Mouse (Mus musculus) lung, postnatal 14 days (tissue): ENCODE measurements at regions not wholly inside any gene's neighbourhood (a gene's known extent, or its start where the extent isn't known, plus 50 kb on each side); places are given as distances from the start of the nearest gene placed in this dataset.

Experiments used
- DNase-seq: peaks from one replicate; pipeline ENCODE4 v3.0.0; 2021

DNA sequence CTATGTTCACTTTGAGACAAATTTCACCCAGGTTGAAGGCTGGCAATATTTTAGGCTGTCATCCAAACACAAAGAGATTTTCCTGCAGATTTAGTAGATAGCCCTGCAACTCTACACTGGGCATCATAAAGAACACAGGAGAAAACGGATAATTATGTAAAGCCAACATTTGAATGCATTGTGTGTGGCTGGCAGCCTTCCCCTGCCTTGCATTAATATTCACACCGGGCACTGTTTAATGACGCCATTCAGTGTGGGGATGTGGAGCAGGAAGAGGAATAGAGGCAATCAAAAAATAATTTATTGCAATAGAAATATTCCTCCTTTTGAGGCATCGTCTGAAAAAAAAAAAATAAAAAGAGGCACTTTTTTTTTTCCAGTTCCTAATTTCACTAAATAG lies 105.7 kb downstream of the Samd5 start:
- DNase-seq = no peak

DNA sequence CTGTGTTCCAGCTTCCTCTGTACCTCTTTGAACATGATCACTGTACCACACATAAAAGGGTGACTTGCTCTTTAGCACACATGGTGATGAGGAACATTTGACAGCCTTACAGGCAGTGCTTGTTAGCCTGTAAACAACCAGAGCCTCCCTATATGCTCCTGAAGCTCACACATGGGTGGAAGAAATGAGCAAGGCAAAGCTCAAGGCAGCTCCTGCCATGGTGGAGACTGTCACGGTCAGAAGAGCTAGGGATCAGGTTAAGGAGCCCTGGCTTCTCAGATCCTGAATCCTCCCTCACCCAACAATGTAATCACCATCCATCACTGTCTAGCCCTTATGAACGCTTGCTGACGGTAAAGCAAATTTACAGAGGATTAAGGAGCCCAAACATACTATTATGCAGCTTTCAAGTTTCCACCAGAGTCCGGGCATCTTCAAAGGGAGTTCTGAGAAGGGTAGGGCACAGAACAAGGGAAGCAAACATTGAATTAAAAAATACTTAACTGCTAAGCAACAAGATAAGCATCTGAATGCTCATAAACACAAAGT lies 117.4 kb downstream of the Samd5 start:
- DNase-seq = no peak

DNA sequence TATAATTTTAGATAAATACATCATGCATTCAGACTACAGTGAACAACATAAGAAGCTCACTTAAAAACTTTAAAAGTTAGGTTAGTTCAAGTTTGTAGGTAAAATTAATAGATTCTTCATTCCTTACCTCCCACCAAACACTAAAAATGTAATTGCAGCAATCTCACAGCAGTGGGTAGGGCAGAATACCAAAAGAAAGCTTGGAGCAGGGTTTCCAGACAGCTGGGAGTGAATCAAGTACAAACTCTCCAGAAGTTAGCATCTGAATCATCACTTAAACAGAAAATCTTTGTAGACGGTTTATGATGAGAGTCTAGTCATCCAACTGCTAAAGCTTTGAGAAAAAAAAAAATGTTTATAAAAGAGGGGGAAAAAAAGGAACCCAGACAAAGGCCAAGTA lies 117.9 kb downstream of the Samd5 start:
- DNase-seq = no peak

DNA sequence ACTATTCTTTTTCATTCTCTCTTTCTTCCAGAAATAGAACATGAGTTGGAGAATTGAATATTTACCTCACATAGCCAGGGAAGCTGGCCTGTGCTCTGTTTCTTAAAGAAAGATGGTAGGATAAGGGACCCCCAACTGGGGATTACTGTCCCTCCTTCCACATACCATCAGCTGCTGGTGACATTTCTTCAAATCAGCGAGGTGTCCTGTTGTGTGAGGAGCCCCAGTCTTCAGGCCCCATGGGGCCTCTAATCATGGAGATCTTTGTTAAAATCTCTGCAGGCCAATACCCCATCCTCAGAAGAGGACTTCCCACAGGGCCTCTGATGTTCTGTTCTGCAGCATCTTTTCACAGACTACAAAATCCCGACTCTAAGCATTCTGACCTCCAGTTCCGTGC lies 121.1 kb downstream of the Samd5 start:
- DNase-seq = no peak

DNA sequence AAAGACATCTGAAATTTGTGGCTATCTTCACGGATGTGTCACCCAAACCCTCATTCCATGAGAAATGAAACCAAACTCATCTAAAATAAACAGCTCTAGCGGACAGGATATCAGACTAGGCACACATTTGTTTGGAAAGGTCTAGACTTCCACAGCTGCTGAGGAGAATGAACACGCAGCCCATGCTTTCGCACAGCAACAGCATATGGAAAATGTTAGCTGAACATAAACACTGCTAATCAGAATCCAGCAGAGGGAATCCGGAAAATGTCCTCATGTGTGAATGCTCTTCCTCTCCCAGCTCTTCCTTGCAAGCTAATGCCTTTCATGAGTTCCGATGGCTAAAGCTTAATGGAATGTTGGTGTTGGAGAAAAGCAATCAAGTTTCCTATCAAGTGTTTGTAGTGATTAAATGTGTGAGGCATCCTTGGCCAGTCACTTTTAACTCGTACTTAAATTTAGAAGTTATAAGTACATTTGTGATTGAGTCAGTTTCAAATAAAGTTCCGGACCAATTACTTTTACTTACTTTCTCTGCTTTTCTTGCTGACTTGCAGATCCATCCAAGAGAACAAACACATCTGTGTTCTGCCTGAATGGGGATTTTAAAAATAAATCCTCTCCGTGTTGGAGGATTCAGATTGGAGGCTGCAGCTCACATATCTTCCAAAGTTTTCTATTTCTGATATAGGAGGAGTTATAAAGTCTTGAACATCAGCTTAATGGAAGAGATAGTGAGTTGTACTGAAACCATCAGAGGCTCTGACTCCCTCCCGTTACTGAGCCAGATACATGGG lies 124.9 kb downstream of the Samd5 start:
- no peak for DNase-seq

DNA sequence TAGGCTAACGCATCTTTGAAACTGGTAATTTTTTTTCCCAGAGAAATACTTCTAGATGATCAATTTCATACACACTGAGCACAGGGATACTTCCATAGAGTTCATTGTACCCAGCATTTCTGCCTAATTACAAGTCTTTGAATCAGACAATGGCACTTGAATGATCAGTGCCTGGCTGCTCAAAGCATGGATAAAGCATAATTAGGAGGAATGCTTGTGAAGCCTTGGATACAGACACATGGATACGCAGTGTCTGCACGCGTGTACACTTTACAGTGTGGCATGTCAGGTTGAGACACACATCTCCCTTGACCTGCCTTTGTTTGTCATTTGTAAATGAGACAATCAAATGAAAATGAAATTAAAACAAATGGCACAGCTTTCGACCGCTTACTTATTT lies 129.2 kb downstream of the Samd5 start:
- no peak for DNase-seq

DNA sequence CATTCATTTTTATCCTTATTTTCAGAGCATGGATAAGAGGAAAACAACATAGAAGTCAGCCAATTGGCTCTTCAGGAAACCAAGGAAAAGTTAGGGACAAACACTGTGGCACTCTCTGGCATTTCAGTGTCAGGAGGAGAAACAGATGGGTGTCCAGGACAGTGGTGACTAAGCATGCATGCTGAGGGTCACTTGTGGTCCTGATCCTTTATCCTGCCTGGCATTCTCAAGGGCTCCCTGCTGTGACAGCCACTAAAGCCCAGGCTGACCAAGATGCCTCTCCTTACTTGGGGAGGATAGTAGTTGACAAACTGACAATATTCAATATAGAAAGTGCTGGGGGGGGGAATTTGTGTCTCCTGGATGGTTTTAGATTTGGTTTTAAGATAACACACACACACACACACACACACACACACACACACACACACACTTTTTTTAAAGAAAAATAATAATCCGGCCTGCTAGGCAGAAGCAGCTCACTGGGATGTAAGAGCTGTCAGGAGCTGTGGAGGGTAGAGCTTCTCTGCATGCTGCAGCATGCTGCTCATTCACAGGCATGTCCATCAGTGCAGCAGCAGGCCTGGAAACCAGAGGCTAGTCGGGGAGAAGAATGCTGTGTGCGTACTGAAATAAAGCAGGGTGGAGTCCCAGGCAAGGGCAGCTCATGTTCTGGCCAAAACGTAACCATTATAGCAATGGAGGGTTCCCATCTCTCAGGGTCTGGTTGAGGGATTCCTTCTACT lies 130.8 kb downstream of the Samd5 start:
- no peak for DNase-seq

DNA sequence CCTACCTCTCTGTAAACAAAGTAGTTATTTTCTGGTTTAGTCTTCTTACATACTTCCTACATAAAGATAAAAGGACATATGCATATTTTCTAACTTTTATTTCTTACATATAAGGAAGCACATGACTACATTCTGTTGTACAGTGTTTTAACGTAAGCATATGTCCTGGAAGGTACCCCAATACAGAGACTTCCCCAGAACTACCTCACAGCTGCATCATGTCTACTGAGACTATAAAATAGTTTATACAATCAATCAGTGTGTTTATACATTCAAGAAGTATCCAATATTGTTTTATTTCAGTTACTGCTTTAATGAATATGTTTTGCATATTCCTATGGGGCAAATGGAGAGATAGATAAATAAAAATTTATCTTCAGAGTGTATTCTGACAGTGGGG lies 133.4 kb downstream of the Samd5 start:
- no peak for DNase-seq

DNA sequence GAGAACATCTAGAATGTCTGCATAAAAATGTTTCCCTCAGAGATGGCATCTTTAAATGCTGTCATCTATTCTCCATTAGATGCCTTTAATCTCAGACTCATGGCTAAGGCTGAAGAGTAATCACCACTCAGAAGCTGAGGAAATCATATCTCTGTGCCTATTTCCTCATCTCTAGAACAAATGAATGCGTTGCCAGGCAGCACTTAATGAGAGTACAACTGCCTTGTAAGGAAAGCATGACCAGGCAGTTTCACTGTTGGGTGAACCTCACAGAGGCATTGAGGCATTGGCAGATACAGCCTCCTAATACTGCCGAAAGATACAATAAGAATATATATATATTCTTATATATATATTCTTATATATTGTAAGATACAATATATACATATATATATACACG lies 137.3 kb downstream of the Samd5 start:
- peak; percentile 18 for DNase-seq

DNA sequence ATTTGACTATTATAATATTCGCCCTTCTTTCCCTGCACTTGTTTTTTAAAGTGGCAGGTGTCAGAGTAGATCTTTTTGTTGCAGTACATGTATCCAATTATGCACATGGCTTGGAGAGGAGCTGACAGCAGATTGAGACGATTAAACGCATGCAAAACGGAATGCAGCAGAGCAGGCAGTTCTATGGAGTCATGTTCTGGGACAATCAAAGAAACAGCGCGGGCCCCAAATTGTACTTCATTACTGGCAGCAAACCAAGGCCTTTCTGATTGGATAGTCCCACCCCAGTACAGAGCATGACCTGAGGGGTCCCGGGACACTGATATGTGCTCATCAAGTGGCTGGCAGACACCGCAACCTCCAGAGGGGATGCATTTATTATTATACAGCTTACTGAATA lies 140.5 kb downstream of the Samd5 start:
- DNase-seq = no peak

DNA sequence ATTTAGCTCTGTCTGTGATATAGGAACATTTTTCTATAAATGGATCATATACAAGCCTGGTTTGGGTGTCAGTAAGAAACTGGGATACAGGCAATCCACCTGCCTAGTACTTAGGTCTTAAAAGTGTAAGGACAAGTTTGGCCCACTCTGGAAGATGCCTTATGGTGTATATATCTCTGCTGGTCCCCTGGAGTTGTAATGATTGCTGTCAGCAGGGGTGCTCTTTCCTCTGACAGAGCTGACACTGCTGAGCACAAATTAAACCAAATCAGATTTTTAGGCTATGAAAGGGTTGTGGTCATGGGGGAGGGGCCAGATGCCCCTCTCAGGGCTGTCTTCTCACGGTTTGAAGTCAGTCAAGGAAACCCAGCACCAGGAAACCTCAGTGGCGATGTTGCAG lies 141.7 kb downstream of the Samd5 start:
- DNase-seq = no peak

DNA sequence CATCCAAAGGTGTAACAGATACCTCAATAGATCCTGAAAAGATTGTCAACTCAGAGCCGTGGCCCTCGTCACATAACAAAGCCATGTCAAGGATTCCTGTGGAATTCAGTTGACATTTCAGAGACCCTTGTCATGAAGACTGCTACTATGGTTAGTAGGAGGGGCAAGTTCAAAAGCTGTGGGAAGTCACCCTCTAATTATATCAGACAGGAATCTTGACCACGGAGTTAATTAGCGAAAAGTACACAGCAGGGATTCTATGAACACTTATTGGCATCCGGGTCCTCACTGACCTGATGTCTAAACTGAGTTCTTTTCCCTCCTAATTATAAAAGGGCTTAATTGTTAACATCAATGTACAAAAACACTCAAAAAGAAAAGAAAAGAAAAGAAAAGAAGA lies 143.1 kb downstream of the Samd5 start:
- DNase-seq = no peak

DNA sequence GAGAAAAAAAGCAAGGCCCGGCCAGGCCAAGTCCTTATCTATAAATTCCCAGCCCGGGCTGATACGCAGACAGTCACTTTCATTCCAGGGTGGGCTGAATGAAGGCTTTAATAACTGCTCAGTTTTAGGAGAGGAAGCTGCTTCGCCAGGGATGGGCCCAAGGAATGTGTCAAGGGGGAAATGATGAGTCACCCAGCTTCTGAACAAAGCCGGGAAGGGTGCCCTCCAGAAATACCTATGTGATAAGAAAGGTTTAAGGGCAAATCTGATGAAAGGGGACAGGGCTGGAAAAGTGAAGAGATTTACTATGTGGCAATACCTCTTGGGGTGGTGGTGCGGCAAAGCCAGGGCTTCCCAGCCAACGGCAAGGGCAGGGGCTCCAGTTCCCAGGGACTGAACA lies 145.6 kb downstream of the Samd5 start:
- no peak for DNase-seq

DNA sequence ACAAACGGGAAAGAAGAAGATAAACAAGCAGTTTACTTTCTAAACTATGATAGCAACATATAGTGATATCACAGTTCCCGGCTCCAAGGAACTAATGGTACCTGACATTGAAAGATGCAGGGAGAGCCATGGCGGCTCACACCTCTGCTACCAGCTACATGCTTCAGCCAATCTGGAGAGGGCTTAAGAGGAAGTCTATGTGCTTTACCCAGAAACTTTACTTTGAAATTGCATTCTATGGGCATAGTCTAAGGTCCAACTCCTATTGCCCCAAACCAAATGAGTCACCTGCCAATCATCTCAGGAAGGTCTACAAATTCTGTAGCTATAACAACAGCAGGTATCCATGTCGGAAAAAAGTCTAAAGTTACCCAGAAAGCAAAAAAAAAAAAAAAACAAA lies 146.9 kb downstream of the Samd5 start:
- DNase-seq = no peak

DNA sequence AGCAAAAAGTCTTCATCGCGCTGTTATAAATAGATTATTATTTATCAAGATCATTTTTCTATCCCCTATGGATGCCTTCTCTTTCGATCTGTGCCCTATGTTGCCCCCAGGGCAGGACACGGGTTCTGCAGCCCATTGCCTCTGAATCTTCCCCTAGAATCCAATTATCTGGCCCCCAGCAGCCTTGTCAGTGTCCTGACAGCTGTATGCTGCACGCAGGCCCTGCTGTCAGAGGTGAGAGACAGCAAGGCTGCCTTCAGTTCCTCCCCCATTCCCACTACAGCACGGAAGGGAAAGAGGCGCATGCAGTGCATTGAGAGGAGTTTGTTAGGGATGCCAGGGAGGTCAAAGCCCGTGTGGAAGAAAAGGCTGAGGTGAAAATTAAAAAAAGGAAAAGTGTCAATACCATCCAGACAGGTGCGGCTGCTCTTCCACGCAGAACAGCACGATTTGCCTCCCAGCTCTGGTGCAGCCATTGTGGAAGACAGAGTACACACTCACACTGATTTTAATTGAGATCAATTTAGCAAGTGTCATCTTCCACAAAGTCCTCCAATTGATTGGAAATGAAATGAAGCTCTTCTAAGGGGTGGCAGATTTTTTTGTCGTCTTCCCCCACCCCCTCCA lies 165.1 kb downstream of the Samd5 start:
- no peak for DNase-seq

DNA sequence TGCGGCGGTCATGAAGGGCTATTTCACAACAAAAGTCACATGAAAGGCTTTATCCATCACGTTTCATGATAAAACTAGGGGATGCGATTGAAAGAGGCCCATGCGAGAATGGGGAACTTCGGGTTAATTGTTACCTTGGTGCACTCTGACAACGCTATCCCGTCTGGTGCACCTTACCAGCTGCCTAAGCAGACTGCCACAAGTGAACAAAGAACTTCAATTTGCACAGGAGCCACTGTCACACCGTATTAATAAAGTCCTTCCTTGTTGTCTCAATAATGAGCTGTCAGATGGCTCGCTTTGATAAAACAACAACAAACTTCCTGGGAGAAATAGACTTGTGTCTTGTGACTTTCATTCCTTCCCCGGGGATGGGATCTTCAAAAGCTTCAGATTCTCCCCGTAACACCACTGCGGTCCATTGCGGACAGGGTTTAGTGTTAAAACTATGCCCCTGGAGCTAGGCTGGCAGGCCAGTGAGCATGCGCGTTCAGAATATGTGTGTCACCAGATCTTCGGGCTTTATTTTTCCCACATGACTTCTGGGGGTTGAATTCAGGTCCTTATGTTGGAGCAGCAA lies 165.8 kb downstream of the Samd5 start:
- no peak for DNase-seq

DNA sequence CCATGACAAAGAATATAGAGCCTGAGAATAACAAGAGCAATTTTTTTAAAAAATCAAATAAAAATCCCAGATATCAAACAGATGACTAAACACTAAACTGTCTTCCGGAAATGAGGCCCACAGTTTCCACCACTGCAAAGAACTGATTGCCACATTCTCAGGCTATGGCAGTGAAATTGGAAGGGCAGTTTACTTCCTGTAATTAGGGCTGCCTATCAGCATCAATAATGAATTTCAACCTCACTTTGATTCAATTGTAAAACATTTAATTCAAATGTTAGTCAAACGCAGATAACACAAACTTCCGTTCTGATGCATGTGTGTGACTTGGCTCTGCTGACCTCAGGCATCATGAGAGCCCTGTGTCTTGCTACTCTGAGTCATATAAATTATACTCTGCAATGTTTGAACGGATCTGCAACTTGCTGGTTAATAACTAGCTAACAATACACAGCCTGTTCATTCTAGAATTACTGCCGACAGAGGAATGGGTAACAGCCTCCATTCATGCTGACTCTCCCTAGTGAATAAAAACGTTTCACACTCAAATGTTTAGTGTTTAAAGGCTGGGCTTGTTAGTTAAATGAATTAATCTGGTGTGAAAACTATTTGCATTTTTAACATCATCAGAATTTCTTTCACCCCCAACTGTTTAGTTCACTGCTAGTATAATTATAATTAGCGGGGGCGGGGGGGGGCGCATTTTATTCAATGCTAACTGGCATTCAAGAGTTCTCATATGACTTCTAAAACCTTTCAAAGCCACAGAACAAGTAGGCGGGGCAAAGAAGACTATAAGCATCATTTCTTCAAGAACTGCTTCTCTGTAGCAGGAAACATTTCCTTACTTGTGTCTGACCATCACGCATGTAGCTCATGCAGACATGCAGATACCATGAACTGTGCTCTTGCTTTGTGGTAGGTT lies 171.2 kb downstream of the Samd5 start:
- DNase-seq = no peak

DNA sequence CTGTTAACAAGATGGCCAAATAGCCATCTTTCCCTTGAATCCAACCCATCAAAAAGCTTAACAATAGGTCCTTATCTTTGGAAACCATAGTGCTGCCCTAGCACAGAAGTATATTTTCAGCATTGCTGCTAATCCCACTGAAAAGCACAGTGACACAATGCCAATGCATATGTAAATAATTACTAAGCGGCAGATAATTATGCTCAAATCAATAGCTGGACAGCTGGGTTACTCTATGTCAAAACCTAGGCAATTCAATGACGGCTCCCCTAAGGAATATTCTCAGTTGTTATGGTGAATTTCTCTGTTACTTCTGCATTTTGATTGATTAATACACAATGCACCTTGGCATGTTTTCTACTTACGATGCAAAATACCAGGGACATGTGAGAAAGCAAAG lies 176.5 kb downstream of the Samd5 start:
- no peak for DNase-seq

DNA sequence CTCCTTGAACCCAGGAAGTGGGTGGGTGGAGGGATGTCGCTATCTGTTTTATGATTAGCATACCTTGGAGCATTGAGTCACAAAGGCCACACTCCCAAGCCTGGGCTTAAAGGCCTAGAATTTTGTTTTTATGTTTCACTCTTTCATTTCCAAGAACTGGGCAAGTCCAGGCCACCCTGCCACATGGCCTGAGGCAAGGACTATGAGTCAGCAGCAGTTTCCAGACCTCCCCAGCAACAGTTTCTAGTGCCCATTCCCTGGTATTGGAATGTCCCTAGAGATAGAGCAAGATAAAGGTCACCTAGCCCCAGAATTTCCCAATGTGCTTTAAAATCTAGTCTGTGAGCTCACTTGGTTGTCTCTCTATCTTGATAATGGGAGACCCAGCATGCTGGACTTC lies 178.0 kb downstream of the Samd5 start:
- DNase-seq = no peak

DNA sequence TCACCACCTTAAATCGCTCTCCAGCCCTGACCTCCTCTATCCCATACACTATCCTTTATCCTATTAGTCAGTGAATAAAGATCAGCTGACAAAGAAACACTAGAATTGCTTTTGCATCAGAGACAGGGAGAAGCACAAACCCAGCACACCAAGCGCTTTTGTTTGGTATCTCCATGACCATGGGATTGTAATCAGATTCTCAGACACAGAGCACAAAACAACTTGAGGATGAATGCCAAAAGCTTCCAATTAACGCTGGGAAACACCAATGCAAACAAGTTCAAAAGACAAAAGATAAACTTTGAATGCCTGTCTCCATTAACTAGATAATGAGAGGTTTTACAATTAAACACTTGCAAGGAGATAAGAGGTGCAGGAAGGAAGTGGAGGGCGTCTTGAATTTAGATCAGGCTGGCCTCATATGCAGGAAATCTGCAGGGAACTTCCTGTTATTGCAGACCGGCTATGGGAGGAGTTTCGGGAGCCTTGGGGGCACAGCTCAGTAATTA lies 179.8 kb downstream of the Samd5 start:
- peak; percentile 31 for DNase-seq

DNA sequence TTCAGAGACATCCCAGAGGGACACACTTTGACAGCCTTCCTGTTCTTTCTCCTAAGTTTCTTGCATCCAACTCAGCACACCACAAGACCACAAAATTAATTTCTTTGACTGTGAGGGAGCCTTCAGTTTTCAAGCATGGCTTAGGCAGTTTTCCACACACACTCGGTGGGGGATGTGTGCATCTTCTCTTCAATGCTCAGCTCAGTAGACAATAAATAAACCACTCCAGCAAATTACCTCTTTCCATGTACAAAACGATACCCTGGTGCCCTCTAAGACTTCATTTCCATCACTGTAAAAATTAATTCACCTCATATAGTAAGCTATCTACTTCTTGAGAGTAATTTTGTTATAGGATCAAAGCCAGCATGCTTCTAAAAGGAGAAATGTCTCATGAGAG lies 184.6 kb downstream of the Samd5 start:
- no peak for DNase-seq

DNA sequence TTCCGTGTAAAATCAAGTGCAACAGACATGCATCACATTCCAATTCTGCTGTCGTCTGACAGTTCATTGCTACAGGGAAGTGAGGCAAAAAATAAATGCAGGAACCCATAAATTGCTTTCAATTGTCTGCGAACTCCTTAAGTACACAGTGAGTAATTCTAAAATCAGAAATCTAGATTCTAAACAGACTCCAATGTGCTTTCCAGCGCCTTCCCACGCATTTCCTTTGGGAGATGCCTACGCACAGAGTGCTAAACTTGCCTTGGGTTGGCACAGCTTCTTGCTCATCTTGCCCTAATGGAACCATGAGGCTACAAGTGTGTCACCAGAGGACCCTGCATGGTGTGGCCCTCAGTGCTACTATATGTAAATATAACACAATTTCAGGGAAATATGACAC lies 212.6 kb downstream of the Samd5 start:
- DNase-seq = no peak
